Mouse (Mus musculus) limb, embryonic 12.5 days (tissue): ENCODE data around the gene Vps52. TPM values are rescaled to one million over a fixed set of nuclear protein-coding genes. Genes with fewer than 3 reads are reported as not detected.

ENCODE experiments used
- ATAC-seq: fragments of 200-750 bp; cut with Nextera tagmentation; 2 replicates; pipeline ENCODE4 v1.8.0; 2017; ENCODE audit warnings: low read depth, moderate TSS enrichment; ENCODE audit not compliant: insufficient number of reproducible peaks, insufficient read depth, low FRiP score, low TSS enrichment
- H3K27ac ChIP-seq: fragments of 300-500 bp; sonication (generic); 2 replicates; pipeline ENCODE4 v1.5.1; 2016; ENCODE audit warnings: mild to moderate bottlenecking, moderate library complexity
- H3K27me3 ChIP-seq: fragments of 300-500 bp; sonication (generic); 2 replicates; pipeline ENCODE4 v1.6.1; 2016; ENCODE audit warnings: mild to moderate bottlenecking, moderate library complexity
- H3K36me3 ChIP-seq: fragments of 300-500 bp; sonication (generic); 2 replicates; pipeline ENCODE4 v1.6.1; 2016; ENCODE audit warnings: mild to moderate bottlenecking, moderate library complexity
- H3K4me1 ChIP-seq: fragments of 300-500 bp; sonication (generic); replicated peaks from 2 replicates; pipeline ENCODE4 v1.6.1; 2016
- H3K4me2 ChIP-seq: fragments of 300-500 bp; sonication (generic); 2 replicates; pipeline ENCODE4 v1.6.1; 2016; ENCODE audit warnings: mild to moderate bottlenecking, moderate library complexity
- H3K4me3 ChIP-seq: fragments of 300-500 bp; sonication (generic); replicated peaks from 2 replicates; pipeline ENCODE4 v1.5.1; 2016; ENCODE audit warnings: mild to moderate bottlenecking
- H3K9ac ChIP-seq: fragments of 300-500 bp; sonication (generic); replicated peaks from 2 replicates; pipeline ENCODE4 v1.6.1; 2016; ENCODE audit warnings: mild to moderate bottlenecking, moderate library complexity
- H3K9me3 ChIP-seq: fragments of 300-500 bp; sonication (generic); 2 replicates; pipeline ENCODE4 v1.6.1; 2016; ENCODE audit warnings: mild to moderate bottlenecking, moderate library complexity
- WGBS: fragments of 180-500 bp; shearing (Covaris S2); methylation state at CpG from one replicate; pipeline ENCODE4 v1.1.7; 2016; 5-methylcytosine and 5-hydroxymethylcytosine counted together
- polyA plus RNA-seq: library from polyadenylated mRNA; unstranded; fragments of >200 nt; fragmentation: Nextera tagmentation; extraction: Ambion mirVana; gene quantifications from 2 replicates; pipeline ENCODE4 v1.2.1, GENCODE M21; 2016

Vps52 gene
- polyA plus RNA-seq, 1 experiment from 2014 or later = 53.3 TPM

DNA sequence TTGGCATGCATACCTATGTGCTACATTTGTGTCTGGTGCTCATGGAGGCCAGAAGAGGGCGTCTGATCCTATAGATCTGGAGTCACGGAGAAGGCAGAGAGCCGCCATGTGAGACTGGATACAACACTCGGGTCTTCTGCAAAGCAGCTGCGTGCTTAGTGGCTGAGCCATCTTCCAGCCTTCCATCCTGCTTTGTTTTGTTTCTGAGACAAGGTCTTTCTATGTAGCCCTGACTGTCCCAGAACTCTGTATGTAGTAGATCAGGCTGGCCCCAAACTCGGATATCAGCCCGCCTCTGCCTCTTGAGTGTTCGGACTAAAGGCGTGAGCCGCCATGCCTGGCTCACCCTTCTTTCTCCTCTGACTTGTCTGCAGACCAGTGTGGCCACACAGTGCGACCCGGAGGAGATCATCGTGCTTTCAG is 40.6 kb upstream of the Vps52 start:
- Histone ChIP-seq H3K4me3 (peak overlapping the region; percentile 53), H3K9me3 (no peaks in the 10 kb centered on the region), H3K4me1 (peaks cover 55% of the 10 kb centered on the region), H3K4me2 (peak overlapping the region; percentile 98), H3K27ac (no peak overlapping the region), H3K9ac (no peak overlapping the region; the same call in 1 of the 2 replicates), H3K36me3 (peaks cover 63% of the 10 kb centered on the region), H3K27me3 (no peaks in the 10 kb centered on the region)
- WGBS = 78% methylated on average over 13 of the region's 13 CpGs
- no peak for ATAC-seq

DNA sequence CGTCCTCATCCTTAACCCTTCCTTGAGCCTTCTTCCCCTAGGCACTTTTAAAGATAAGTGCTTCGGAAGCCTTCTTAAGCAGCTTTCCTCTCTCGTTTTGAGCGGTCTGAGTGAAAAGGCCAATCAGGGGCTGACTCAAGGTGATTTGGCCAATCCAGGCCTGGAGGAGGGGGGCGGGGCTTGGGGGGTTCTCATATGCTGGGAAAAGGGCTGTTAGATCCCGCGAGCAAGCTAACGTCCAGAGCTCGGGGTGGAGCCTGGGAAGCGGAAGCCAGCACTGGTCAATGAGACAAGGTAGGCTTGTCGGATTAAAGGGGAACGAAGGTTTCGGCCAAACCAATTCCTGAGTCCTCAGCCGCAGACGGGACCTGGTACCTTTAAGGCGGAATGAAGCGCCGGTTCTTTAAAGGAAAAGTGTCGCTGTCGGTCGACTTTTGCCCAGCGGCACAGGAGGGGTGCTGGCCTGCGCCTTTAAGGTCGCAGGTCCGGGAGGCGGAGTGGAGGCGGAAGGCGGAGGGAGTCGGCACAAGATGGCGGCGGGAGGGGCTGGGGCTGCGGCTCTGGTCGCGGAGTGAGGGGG is 39.9 kb upstream of the Vps52 start, which contains the start of the genes Tapbp and Zbtb22:
TSS of gene Tapbp (plus strand) at position 229 of the 580 bp plus-strand sequence.
TSS of gene Zbtb22 (plus strand) at position 234 of the 580 bp plus-strand sequence.
- Histone ChIP-seq H3K9ac (peak within 1 kb of the TSS; percentile 61), H3K4me1 (peaks cover 50% of the 10 kb centered on the region), H3K9me3 (no peaks in the 10 kb centered on the region), H3K36me3 (peaks cover 59% of the 10 kb centered on the region), H3K4me2 (peak within 1 kb of the TSS; percentile 98), H3K27ac (peak within 1 kb of the TSS; percentile 86), H3K27me3 (no peaks in the 10 kb centered on the region), H3K4me3 (peak within 1 kb of the TSS; percentile 53)
- ATAC-seq = peak; percentile 90
- WGBS = under 1% methylated on average over 34 of the region's 34 CpGs

DNA sequence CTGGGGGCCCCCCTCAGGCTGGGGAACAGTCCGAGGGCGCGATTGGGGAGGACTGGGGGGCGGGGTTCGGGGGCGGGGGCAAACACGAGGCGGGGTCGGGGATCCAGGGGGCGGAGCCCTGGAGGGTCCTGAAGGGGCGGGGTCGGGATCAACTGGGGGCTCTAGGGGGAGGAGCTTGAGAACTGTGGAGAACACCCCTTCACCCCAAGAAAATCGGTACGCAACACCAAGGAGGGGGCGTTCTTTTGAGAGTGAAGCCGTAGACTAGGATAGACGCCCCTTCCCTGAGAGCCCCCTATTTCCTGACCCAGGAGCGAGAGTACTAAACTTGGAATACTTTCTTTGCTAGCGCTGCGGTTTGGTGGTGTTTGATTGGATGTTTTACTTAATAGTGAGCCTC is 39.3 kb upstream of the Vps52 start:
- H3K4me2 ChIP-seq = peak overlapping the region; percentile 98
- peaks cover 46% of the 10 kb centered on the region for H3K4me1 ChIP-seq
- 1% methylated on average over 19 of the region's 20 CpGs for WGBS
- peak overlapping the region; percentile 53 for H3K4me3 ChIP-seq
- peak overlapping the region; percentile 61 for H3K9ac ChIP-seq
- ATAC-seq = peak; percentile 4; the same call in 1 of the 2 replicates
- H3K36me3 ChIP-seq = peaks cover 54% of the 10 kb centered on the region
- H3K9me3 ChIP-seq = no peaks in the 10 kb centered on the region
- H3K27me3 ChIP-seq = no peaks in the 10 kb centered on the region
- peak overlapping the region; percentile 86 for H3K27ac ChIP-seq

DNA sequence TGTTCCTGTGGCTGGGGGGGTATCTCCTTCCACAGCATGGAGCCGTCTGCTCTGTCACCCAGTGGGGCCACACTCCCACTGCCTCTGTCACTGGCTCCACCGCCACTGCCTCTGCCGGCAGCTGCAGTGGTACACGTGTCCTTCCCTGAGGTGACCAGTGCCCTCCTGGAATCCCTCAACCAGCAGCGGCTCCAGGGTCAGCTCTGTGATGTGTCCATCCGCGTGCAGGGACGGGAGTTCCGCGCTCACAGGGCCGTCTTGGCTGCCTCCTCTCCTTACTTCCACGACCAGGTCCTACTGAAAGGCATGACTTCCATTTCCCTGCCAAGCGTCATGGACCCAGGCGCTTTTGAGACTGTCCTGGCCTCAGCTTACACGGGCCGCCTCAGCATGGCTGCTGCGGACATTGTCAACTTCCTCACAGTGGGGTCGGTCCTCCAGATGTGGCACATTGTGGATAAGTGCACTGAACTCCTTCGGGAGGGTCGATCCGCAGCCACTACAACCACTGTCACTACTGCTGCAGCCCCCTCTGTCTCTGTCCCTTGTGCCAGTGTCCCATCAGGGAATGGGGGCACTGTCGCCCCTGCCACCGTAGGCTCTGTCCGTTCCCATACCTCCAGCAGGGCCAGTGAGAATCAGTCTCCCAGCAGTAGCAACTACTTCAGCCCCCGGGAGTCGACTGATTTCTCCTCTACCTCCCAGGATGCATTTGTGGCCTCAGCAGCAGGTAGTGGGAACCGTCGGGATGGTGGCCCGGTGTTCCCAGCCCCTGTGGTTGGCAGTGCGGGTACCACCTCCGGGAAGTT is 38.6 kb upstream of the Vps52 start:
- H3K4me2 ChIP-seq = peak overlapping the region; percentile 98
- no peak overlapping the region for H3K27ac ChIP-seq
- no peaks in the 10 kb centered on the region for H3K27me3 ChIP-seq
- H3K9me3 ChIP-seq = no peaks in the 10 kb centered on the region
- H3K4me3 ChIP-seq = peak overlapping the region; percentile 53
- peaks cover 46% of the 10 kb centered on the region for H3K36me3 ChIP-seq
- peaks cover 42% of the 10 kb centered on the region for H3K4me1 ChIP-seq
- ATAC-seq = no peak
- 77% methylated on average over 31 of the region's 31 CpGs for WGBS
- no peak overlapping the region; the same call in 1 of the 2 replicates for H3K9ac ChIP-seq

DNA sequence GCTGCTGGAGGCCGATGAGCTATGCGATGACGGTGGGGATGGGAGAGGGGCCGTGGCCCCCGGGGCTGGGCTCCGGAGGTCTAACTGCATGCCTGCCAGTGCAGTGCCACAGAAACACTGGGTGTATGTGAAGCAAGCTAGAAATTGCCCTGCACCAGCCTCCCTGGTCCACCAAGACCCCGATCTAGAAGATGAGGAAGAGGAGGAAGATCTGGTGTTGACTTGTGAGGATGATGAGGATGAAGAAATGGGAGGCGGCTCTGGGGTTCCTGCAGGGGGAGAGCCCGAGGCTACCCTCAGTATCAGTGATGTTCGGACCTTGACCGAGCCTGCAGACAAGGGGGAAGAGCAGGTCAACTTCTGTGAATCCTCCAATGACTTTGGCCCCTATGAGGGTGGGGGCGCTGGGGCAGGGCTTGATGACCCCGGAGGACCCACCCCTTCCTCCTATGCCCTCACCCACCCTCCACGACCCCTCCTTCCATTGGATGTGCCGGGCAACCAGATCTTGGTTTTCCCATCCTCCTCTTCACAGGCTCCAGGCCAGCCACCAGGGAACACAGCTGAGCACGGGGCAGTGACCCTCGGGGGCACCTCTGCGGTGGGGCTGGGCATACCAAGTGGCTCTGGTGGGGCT is 37.8 kb upstream of the Vps52 start:
- Histone ChIP-seq H3K4me3 (peak overlapping the region; percentile 63; the same call in 1 of the 2 replicates), H3K9ac (no peak overlapping the region; the same call in 1 of the 2 replicates), H3K27ac (no peak overlapping the region), H3K9me3 (no peaks in the 10 kb centered on the region), H3K4me1 (peaks cover 42% of the 10 kb centered on the region), H3K27me3 (no peaks in the 10 kb centered on the region), H3K36me3 (peaks cover 39% of the 10 kb centered on the region), H3K4me2 (peak overlapping the region; percentile 98)
- no peak for ATAC-seq
- WGBS = 83% methylated on average over 18 of the region's 18 CpGs

DNA sequence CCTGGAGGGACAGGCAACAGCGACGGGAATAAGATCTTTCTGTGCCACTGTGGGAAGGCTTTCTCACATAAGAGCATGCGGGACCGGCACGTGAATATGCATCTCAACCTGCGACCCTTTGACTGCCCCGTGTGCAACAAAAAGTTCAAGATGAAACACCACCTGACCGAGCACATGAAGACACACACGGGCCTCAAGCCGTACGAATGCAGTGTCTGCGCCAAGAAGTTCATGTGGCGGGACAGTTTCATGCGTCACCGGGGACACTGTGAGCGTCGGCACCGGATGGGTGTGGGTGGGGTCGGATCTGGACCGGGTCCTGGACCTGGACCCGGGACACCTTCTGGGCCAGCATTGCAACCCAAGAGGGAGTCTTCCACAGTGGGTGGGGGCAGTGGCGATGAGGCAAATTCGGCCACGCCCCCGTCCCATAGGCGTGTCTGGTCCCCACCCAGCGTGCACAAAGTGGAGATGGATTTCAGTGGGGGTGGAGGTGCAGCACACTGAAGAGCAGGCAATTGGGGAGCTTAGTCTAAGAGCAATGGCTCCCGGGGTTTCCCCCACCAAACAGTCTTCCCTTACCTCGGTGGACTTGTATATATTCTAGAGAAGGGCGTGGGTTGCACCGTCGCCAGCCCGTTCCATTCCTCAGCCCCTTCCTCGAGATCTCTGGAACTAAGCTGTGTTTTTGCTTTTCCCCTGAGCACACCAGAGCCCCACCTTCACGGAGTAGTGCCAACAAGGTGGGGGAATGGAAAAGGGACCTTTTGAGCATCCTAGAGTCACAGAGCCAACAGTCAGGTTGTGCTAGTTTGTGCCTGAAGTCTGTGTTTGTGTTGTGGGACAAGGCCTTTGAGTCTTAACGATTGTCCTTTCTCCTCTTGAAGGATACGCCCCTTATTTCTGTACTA is 37.1 kb upstream of the Vps52 start:
- H3K4me2 ChIP-seq = peak overlapping the region; percentile 98
- WGBS = 62% methylated on average over 37 of the region's 37 CpGs
- peak overlapping the region; percentile 63 for H3K4me3 ChIP-seq
- peak overlapping the region; percentile 76; the same call in 1 of the 2 replicates for H3K27ac ChIP-seq
- H3K9ac ChIP-seq = no peak overlapping the region
- no peaks in the 10 kb centered on the region for H3K9me3 ChIP-seq
- peaks cover 32% of the 10 kb centered on the region for H3K36me3 ChIP-seq
- no peaks in the 10 kb centered on the region for H3K27me3 ChIP-seq
- ATAC-seq = no peak
- peaks cover 42% of the 10 kb centered on the region for H3K4me1 ChIP-seq

DNA sequence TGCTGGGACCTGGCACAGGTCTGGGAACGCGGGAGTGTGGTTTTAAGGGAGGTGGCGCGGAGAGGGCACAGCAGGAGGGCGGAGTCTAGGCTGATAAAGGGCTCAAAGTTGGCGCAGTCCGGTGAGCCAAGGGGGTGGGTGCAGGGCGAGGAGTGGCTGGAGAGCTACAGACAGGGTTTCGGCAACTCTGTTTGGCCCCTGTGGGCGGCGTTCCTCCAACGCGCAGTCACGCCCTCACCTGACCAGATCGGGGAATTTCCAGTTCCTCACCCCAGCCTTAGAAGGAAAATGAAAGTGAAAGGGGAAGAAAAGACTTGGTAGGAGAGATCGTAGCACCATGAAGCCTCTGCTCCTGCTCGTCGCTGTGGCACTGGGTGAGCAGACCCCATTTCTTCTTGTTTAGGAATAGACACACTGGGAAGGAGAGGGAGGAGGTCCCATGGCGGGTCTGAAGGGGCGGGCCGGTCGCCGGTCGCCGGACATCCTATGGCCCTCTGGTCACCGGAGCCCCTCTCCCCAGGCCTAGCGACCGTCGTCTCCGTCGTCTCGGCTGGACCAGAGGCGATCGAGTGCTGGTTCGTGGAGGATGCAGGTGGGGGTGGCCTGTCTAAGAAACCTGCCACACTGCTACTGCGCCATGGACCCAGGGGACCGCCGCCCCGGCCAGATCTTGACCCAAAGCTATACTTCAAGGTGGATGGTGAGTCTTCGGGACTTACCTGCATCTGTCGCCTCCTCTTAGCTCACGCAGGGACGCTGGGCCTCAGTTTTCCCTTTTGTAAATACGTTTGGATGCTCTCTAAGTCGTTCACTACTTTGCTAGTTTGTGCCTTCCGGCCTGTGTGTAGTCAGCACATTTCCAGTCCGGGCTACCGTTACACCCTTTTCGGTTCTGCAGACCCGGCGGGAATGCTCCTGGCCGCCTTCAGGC is 36.0 kb upstream of the Vps52 start:
- Histone ChIP-seq H3K4me1 (peaks cover 37% of the 10 kb centered on the region), H3K9me3 (no peaks in the 10 kb centered on the region), H3K27ac (peak overlapping the region; percentile 76), H3K36me3 (peaks cover 22% of the 10 kb centered on the region), H3K4me3 (peak overlapping the region; percentile 63), H3K27me3 (no peaks in the 10 kb centered on the region), H3K9ac (peak overlapping the region; percentile 77), H3K4me2 (peak overlapping the region; percentile 98)
- WGBS = under 1% methylated on average over 51 of the region's 52 CpGs
- ATAC-seq = no peak

DNA sequence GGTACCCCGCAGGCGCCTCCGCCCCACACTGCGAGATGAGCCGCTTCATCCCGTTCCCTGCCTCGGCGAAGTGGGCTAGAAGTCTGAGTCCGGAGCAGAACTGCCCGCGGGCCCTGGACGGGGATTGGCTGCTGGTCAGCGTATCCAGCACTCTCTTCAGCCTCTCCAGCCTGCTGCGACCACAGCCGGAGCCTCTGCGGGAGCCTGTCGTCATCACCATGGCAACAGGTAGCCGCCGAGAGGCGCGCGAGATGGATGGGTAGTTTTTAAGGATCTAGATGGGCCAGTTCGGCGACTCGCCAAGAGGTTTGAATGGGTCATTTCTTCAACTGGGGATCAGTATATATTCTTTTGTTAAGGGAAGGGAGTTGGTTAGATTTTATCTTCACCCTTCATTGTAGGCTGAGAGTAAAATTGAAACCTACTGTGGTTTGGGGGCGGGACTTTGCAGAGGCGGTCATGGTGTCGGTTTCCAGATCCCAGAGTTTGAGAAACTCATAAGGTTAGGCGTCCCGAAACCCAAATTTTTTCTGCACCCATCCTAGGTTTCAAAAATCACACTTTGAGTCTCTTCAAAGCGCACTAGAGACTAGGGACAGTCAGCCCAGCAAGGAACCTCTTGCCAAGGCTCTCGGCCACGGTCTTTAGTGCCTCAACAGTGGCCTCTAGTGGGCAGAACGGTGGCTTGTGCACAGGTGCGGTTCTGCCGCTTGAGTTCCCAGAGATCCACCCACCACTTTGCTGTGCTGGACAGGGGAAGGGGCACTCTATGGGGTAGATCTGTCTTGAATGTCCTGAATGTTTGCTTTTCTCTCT is 35.1 kb upstream of the Vps52 start:
- Histone ChIP-seq H3K4me2 (peak overlapping the region; percentile 98), H3K36me3 (peaks cover 23% of the 10 kb centered on the region), H3K4me3 (peak overlapping the region; percentile 63), H3K4me1 (peaks cover 28% of the 10 kb centered on the region), H3K9me3 (no peaks in the 10 kb centered on the region), H3K9ac (peak overlapping the region; percentile 77), H3K27ac (peak overlapping the region; percentile 76), H3K27me3 (no peaks in the 10 kb centered on the region)
- WGBS = under 1% methylated on average over 36 of the region's 36 CpGs
- ATAC-seq = 0 out of 2 replicates have a peak, but pooled peaks have one; percentile 10

DNA sequence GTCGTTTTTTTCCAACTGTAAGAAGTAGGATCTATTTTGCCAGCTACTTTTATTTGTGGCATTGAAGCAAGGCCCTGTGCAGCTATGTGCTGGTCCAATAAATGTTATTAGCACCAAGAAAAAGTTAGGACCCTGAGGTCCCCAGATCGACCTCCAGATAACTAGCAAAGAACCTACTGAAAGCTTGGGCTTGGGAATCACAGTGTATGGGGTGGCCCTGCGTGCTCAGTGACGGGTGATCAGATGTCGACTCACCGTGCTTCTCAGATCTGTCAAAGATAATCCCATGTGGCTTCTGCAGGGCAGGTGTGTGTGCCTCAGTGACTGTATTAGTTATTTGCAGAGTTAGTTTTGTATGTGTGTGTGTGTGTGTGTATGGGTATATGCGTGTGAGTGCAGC is 34.3 kb upstream of the Vps52 start:
- peak overlapping the region; percentile 63; the same call in 1 of the 2 replicates for H3K4me3 ChIP-seq
- H3K9ac ChIP-seq = no peak overlapping the region
- H3K27me3 ChIP-seq = no peaks in the 10 kb centered on the region
- 0 out of 2 replicates have a peak overlapping the region, but pooled peaks have one; percentile 98 for H3K4me2 ChIP-seq
- peaks cover 27% of the 10 kb centered on the region for H3K4me1 ChIP-seq
- no peak overlapping the region for H3K27ac ChIP-seq
- 89% methylated on average over 7 of the region's 7 CpGs for whole genome bisulfite sequencing
- H3K9me3 ChIP-seq = no peaks in the 10 kb centered on the region
- no peak for ATAC-seq
- H3K36me3 ChIP-seq = peaks cover 32% of the 10 kb centered on the region
